Mouse (Mus musculus): ENCODE measurements at regions not wholly inside any gene's neighbourhood (a gene's known extent, or its start where the extent isn't known, plus 50 kb on each side); places are given as distances from the start of the nearest gene placed in this dataset.

DNA sequence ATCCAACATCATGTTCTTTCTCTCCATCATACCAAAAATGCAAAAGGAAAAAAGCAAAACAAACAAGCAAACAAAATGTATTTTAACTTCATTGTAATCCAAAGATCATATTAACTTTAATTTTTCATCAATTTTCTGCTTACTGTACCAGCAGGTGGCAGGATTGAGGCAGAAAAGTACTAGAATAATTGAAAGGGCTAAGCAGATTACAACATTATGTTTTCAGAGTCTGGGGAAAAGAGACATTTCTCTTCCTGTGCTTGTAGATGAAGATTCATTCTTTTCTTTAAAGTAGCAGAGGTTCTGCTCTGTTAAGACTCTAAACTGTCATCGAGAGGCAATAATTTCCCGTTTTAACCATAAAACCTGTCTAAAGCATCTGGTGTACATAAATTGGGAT, 394.7 kb upstream of the Slitrk6 start:
- peak; percentile 9 for DNase-seq (ENCODE audit: low read depth, low spot score)

GRCm38 (mm10) chr14:111116600-111116999, 361.7 kb upstream of the Slitrk6 start:
- peak; percentile 91 for DNase-seq (ENCODE audit: low read depth, low spot score)

GRCm38 (mm10) chr14:111103579-111103978, 348.6 kb upstream of the Slitrk6 start:
- DNase-seq (ENCODE audit: low read depth, low spot score): no peak

DNA sequence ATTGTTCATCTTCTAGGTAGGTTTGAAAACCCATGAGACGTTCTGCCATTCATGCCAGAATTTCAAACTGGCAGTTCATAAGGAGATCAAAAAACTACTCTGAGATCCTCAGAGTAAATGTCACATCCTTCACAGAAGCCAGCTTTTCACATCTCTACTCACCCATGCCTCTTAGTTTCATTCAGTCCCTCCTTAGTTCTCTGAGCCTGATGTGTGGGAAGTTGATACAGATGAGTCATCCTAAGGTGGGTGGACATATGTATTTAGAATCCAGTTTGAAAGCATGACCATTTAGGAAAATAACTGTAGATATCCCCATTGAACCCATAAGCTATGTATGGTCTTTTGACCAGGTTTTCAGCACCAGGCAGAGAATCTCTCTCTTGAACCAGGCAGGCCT, 345.3 kb upstream of the Slitrk6 start:
- DNase-seq (ENCODE audit: low read depth, low spot score): no peak

- DNase-seq (ENCODE audit: low read depth, low spot score): no peak
Observed at GRCm38 (mm10) chr14:111096229-111096628, 341.3 kb upstream of the Slitrk6 start.

DNA sequence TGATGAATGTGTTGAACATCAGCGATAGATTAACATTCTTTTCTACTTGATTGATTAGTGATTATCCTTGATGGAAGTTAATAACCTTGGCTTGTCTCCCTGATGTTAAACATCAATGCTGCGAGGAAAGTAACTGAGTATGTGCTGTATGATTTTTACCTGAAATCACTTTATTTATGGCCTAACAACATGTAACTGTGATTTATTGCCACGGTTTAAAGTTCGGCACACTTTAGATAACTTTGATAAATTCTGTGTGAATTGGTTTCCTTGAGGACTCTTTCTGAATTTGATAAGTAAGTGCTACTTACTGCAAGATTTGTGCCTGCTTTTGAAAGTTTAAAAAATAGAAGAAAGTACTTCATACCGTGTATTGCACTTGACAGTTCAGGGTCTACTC, 319.6 kb upstream of the Slitrk6 start:
- no peak for DNase-seq (ENCODE audit: low read depth, low spot score)

DNA sequence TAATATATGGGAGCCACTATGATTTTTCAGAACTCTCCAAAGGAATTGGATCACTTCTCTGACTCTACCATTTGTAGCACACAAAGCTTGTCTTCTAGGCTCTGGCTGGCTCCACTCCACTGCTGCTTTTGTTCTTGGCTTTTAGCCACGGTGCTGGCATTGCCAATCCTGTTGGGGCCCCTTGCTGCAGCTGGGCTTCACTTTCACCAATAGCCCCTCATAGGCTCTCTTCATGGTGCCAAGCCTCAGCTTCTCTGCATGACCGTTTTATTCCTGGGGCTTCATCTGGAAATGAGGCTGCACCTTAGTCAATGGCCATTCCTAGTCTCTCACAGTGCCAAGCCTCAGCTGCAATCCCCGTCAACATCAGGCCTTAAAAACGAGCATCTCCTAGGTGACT, 318.6 kb upstream of the Slitrk6 start:
- no peak for DNase-seq (ENCODE audit: low read depth, low spot score)

Measured in R1 (cell line).